Comparison of ENCODE assay signal across 19 mouse cellular contexts in the genomic region with DNA sequence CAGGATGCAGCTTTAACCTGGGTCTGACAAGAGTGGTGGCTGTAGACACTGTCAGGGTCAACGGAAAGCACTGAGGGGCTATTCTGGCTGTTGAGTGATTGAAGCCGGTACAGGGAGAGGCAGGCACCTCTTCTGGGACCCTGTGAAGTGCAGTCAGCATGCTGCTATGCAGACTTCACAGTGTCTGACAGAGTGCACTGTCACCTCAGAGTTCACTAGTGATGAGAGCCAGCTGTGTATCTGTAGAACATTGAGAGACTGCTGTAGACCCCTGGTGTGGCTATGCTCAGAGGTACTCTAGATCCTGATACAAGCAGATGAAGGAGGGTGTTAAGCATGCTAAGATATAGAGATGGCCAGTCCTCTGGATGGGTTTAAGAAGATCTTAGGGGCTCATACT.
A peak's percentile ranks its signal among the peaks of the same experiment; 100 is the strongest.
DNase-seq lines count a peak whose midpoint lies in the region; ATAC-seq and TF ChIP-seq lines count a peak whose summit lies in the region.
"Had no signal": no experiment of that assay in that cellular context is flagged by ENCODE, and none has a peak within 500 bp of the region (broad histone marks: within the 10 kb centered on the region; RNA-seq: fewer than 3 reads in every experiment).

No protein-coding gene starts in this region.

- H3K27ac ChIP-seq in forebrain, embryonic 12.5 days, result 0 out of 2 replicates have a peak overlapping the region, but pooled peaks have one; percentile 53
- no peak overlapping the region for H3K27ac ChIP-seq in forebrain, embryonic 11.5 days (ENCODE audit: low read depth, low read length)
- H3K27ac ChIP-seq in heart, embryonic 10.5 days, result peak overlapping the region; percentile 17; the same call in 1 of the 2 replicates
- H3K27ac ChIP-seq in heart, adult 2 months, result no peak overlapping the region
- H3K27ac ChIP-seq in hindbrain, embryonic 14.5 days, result 0 out of 2 replicates have a peak overlapping the region, but pooled peaks have one; percentile 28
- no peak overlapping the region for H3K27ac ChIP-seq in hindbrain, embryonic 11.5 days (ENCODE audit: low read depth, low read length)
- no peak overlapping the region for H3K27ac ChIP-seq in stomach, postnatal 0 days (replicated peaks)
- H3K27ac ChIP-seq: embryonic facial prominence, embryonic 10.5 days had no signal

- TF ChIP-seq POLR2A in heart, adult 2 months (IDR thresholded peaks at IDR 0.05; ENCODE audit: insufficient read depth, low read depth, low read length), result no peak

- intact Hi-C loops in heart, adult 2 months (cut with DNase I), result no loop called here

- H3K4me3 ChIP-seq in forebrain, embryonic 12.5 days (replicated peaks), result no peak overlapping the region
- no peak overlapping the region for H3K4me3 ChIP-seq in forebrain, embryonic 11.5 days (ENCODE audit: low read depth, low read length)
- H3K4me3 ChIP-seq in heart, embryonic 10.5 days, result no peak overlapping the region
- no peak overlapping the region for H3K4me3 ChIP-seq in heart, adult 2 months
- no peak overlapping the region for H3K4me3 ChIP-seq in hindbrain, embryonic 14.5 days (replicated peaks; ENCODE audit: low read length)
- H3K4me3 ChIP-seq in hindbrain, embryonic 11.5 days (ENCODE audit: low read depth, low read length), result no peak overlapping the region
- H3K4me3 ChIP-seq in stomach, postnatal 0 days (ENCODE audit: low read depth, low read length), result no peak overlapping the region
- H3K4me3 ChIP-seq: embryonic facial prominence, embryonic 10.5 days had no signal

- H3K79me2 ChIP-seq in heart, adult 2 months (replicated peaks; ENCODE audit: control insufficient read depth, insufficient read depth, low read length), result no peaks in the 10 kb centered on the region

- WGBS in forebrain, embryonic 12.5 days, result 89% methylated on average over 2 of the region's 2 CpGs
- WGBS in forebrain, embryonic 11.5 days, result 83% methylated on average over 2 of the region's 2 CpGs
- 31% methylated on average over 2 of the region's 2 CpGs for whole genome bisulfite sequencing in heart, embryonic 10.5 days
- WGBS in heart, adult 2 months, result 63% methylated on average over 2 of the region's 2 CpGs
- 68% methylated on average over 2 of the region's 2 CpGs for WGBS in hindbrain, embryonic 14.5 days
- WGBS in hindbrain, embryonic 11.5 days, result 77% methylated on average over 2 of the region's 2 CpGs
- 65% methylated on average over 2 of the region's 2 CpGs for WGBS in stomach, postnatal 0 days

- H3K4me1 ChIP-seq in forebrain, embryonic 12.5 days, result peaks cover 9% of the 10 kb centered on the region
- H3K4me1 ChIP-seq in forebrain, embryonic 11.5 days (replicated peaks; ENCODE audit: control insufficient read depth, insufficient read depth, low read length), result no peaks in the 10 kb centered on the region
- peaks cover 30% of the 10 kb centered on the region for H3K4me1 ChIP-seq in heart, embryonic 10.5 days
- peaks cover 2% of the 10 kb centered on the region; the same call in 1 of the 2 replicates for H3K4me1 ChIP-seq in heart, adult 2 months (ENCODE audit: control insufficient read depth, insufficient read depth, low read length)
- peaks cover 11% of the 10 kb centered on the region for H3K4me1 ChIP-seq in hindbrain, embryonic 14.5 days (replicated peaks; ENCODE audit: control insufficient read depth, insufficient read depth, low read length)
- no peaks in the 10 kb centered on the region for H3K4me1 ChIP-seq in hindbrain, embryonic 11.5 days (replicated peaks; ENCODE audit: control insufficient read depth, insufficient read depth, low read length)
- no peaks in the 10 kb centered on the region for H3K4me1 ChIP-seq in stomach, postnatal 0 days (replicated peaks; ENCODE audit: control insufficient read depth, insufficient read depth)

- no peaks in the 10 kb centered on the region for H3K9me3 ChIP-seq in forebrain, embryonic 12.5 days
- H3K9me3 ChIP-seq in forebrain, embryonic 11.5 days (ENCODE audit: control insufficient read depth, low read length), result no peaks in the 10 kb centered on the region
- H3K9me3 ChIP-seq in heart, embryonic 10.5 days, result no peaks in the 10 kb centered on the region
- no peaks in the 10 kb centered on the region for H3K9me3 ChIP-seq in hindbrain, embryonic 14.5 days (ENCODE audit: control insufficient read depth, low read length)
- no peaks in the 10 kb centered on the region for H3K9me3 ChIP-seq in hindbrain, embryonic 11.5 days (ENCODE audit: control insufficient read depth, low read length)
- no peaks in the 10 kb centered on the region for H3K9me3 ChIP-seq in stomach, postnatal 0 days (ENCODE audit: control insufficient read depth, low read length)
- H3K9me3 ChIP-seq: embryonic facial prominence, embryonic 10.5 days had no signal

- H3K27me3 ChIP-seq in forebrain, embryonic 12.5 days, result no peaks in the 10 kb centered on the region
- no peaks in the 10 kb centered on the region for H3K27me3 ChIP-seq in forebrain, embryonic 11.5 days (ENCODE audit: control insufficient read depth, insufficient read depth, low read length)
- H3K27me3 ChIP-seq in heart, embryonic 10.5 days (ENCODE audit: insufficient read depth, poor library complexity, severe bottlenecking), result peaks cover 26% of the 10 kb centered on the region; the same call in 1 of the 2 replicates
- H3K27me3 ChIP-seq in heart, adult 2 months (ENCODE audit: control insufficient read depth, insufficient read depth, low read length), result no peaks in the 10 kb centered on the region
- no peaks in the 10 kb centered on the region for H3K27me3 ChIP-seq in hindbrain, embryonic 14.5 days (ENCODE audit: control insufficient read depth, insufficient read depth, low read length)
- H3K27me3 ChIP-seq in hindbrain, embryonic 11.5 days (ENCODE audit: control insufficient read depth, insufficient read depth, low read length), result no peaks in the 10 kb centered on the region
- H3K27me3 ChIP-seq in stomach, postnatal 0 days (ENCODE audit: control insufficient read depth, insufficient read depth, low read length), result no peaks in the 10 kb centered on the region

- no peak overlapping the region for H3K4me2 ChIP-seq in forebrain, embryonic 12.5 days
- H3K4me2 ChIP-seq in forebrain, embryonic 11.5 days (ENCODE audit: low read depth, low read length, severe bottlenecking), result no peak overlapping the region
- no peak overlapping the region for H3K4me2 ChIP-seq in hindbrain, embryonic 14.5 days (replicated peaks)
- no peak overlapping the region for H3K4me2 ChIP-seq in hindbrain, embryonic 11.5 days (replicated peaks; ENCODE audit: low read depth, low read length)
- no peak overlapping the region for H3K4me2 ChIP-seq in stomach, postnatal 0 days (replicated peaks; ENCODE audit: low read depth)

- no peak overlapping the region for H3K9ac ChIP-seq in forebrain, embryonic 12.5 days
- no peak overlapping the region for H3K9ac ChIP-seq in forebrain, embryonic 11.5 days (ENCODE audit: low read length)
- H3K9ac ChIP-seq in heart, adult 2 months (ENCODE audit: low read depth, low read length), result no peak overlapping the region
- H3K9ac ChIP-seq in hindbrain, embryonic 14.5 days, result no peak overlapping the region
- no peak overlapping the region for H3K9ac ChIP-seq in hindbrain, embryonic 11.5 days (ENCODE audit: low read depth, low read length)
- H3K9ac ChIP-seq in stomach, postnatal 0 days (ENCODE audit: low read length), result no peak overlapping the region

- no peak for ATAC-seq in forebrain, embryonic 12.5 days (ENCODE audit: low FRiP score)
- ATAC-seq in forebrain, embryonic 11.5 days (replicated peaks; ENCODE audit: low FRiP score), result no peak
- no peak for ATAC-seq in hindbrain, embryonic 14.5 days (ENCODE audit: low FRiP score)
- ATAC-seq in hindbrain, embryonic 11.5 days (ENCODE audit: low FRiP score), result no peak
- 0 out of 2 replicates have a peak, but pooled peaks have one; percentile 6 for ATAC-seq in stomach, postnatal 0 days (ENCODE audit: low FRiP score, low TSS enrichment)
- ATAC-seq: CD4-positive, CD25-positive, alpha-beta regulatory T cell, adult 4 months; intestine, embryonic 16.5 days had no signal

- no peak for DNase-seq in forebrain, embryonic 11.5 days (ENCODE audit: low spot score)
- DNase-seq in heart, embryonic 10.5 days (ENCODE audit: low spot score), result no peak
- DNase-seq in heart, adult 2 months, result no peak
- DNase-seq in hindbrain, embryonic 14.5 days (ENCODE audit: low spot score), result no peak
- DNase-seq in hindbrain, embryonic 11.5 days (ENCODE audit: low spot score), result no peak
- DNase-seq in stomach, postnatal 0 days (ENCODE audit: low spot score), result no peak
- DNase-seq: adrenal gland, adult 8-10 months; adrenal gland, postnatal 36 days; B cell, adult 2 months; cerebellum, adult 2 months; cerebellum, postnatal 10 days; gastrocnemius, postnatal 36 days; heart, postnatal 14 days; kidney, adult 8-10 months had no signal

- no peak for TF ChIP-seq CTCF in heart, adult 2 months (IDR thresholded peaks at IDR 0.05)
- no peak for TF ChIP-seq CTCF in stomach, postnatal 0 days (IDR thresholded peaks at IDR 0.05; ENCODE audit: low read depth)

- H3K36me3 ChIP-seq in forebrain, embryonic 12.5 days (replicated peaks), result no peaks in the 10 kb centered on the region
- no peaks in the 10 kb centered on the region for H3K36me3 ChIP-seq in forebrain, embryonic 11.5 days (ENCODE audit: control insufficient read depth, insufficient read depth, low read length)
- no peaks in the 10 kb centered on the region for H3K36me3 ChIP-seq in heart, embryonic 10.5 days
- no peaks in the 10 kb centered on the region for H3K36me3 ChIP-seq in heart, adult 2 months (ENCODE audit: control insufficient read depth, insufficient read depth, low read length)
- no peaks in the 10 kb centered on the region for H3K36me3 ChIP-seq in hindbrain, embryonic 14.5 days (replicated peaks; ENCODE audit: control insufficient read depth, insufficient read depth)
- H3K36me3 ChIP-seq in hindbrain, embryonic 11.5 days (ENCODE audit: control insufficient read depth, insufficient read depth, low read length), result no peaks in the 10 kb centered on the region
- no peaks in the 10 kb centered on the region for H3K36me3 ChIP-seq in stomach, postnatal 0 days (ENCODE audit: control insufficient read depth, insufficient read depth, low read length)
- H3K36me3 ChIP-seq: embryonic facial prominence, embryonic 10.5 days; G1E had no signal

- TF ChIP-seq EP300 in heart, adult 2 months (IDR thresholded peaks at IDR 0.05; ENCODE audit: insufficient read depth, low read depth, low read length), result no peak
- no peak for TF ChIP-seq EP300 in stomach, postnatal 0 days (optimal IDR thresholded peaks at IDR 0.05)

Comparison
In these comparisons a context has a peak if more than half of its experiments do, and no peak if none do; other contexts are left out.
1. H3K27ac ChIP-seq: peak in forebrain, embryonic 12.5 days (single experiment), heart, embryonic 10.5 days (single experiment) and hindbrain, embryonic 14.5 days (single experiment); none in forebrain, embryonic 11.5 days (single experiment), heart, adult 2 months (single experiment), hindbrain, embryonic 11.5 days (single experiment) and stomach, postnatal 0 days (single experiment).